Mouse (Mus musculus) hindbrain, postnatal 0 days (tissue): ENCODE results near the gene Rassf1. TPM values are rescaled to one million over a fixed set of nuclear protein-coding genes. Genes with fewer than 3 reads are reported as not detected.
"Not testable (repeated sequence)": the region's sequence is repeated elsewhere in the genome, so short reads cannot be mapped to it uniquely, and the experiment has no call there.

ENCODE experiments used
- ATAC-seq: fragments of 200-750 bp; cut with Nextera tagmentation; 2 replicates; pipeline ENCODE4 v1.8.0; 2017; ENCODE audit warnings: mild to moderate bottlenecking, moderate TSS enrichment, moderate library complexity
- DNase-seq: peaks from one replicate; pipeline ENCODE4 v3.0.0-alpha.2; 2015; ENCODE audit warnings: low spot score
- H3K27ac ChIP-seq: fragments of 300-500 bp; sonication (generic); 2 replicates; pipeline ENCODE4 v1.5.1; 2014; ENCODE audit warnings: mild to moderate bottlenecking
- H3K27me3 ChIP-seq: fragments of 300-500 bp; sonication (generic); 2 replicates; pipeline ENCODE4 v1.6.1; 2014; ENCODE audit warnings: low read length, mixed read lengths; ENCODE audit not compliant: insufficient read depth
- H3K36me3 ChIP-seq: fragments of 300-500 bp; sonication (generic); 2 replicates; pipeline ENCODE4 v1.6.1; 2014; ENCODE audit warnings: low read length, mixed read lengths; ENCODE audit not compliant: insufficient read depth
- H3K4me1 ChIP-seq: fragments of 300-500 bp; sonication (generic); 2 replicates; pipeline ENCODE4 v1.6.1; 2014; ENCODE audit warnings: antibody characterized with exemption, low read length, mixed read lengths; ENCODE audit not compliant: insufficient read depth
- H3K4me2 ChIP-seq: fragments of 300-500 bp; sonication (generic); 2 replicates; pipeline ENCODE4 v1.6.1; 2014; ENCODE audit warnings: low read depth, mild to moderate bottlenecking, low read length, moderate library complexity, mixed read lengths
- H3K4me3 ChIP-seq: fragments of 300-500 bp; sonication (generic); 2 replicates; pipeline ENCODE4 v1.5.1; 2014; ENCODE audit warnings: low read length
- H3K9ac ChIP-seq: fragments of 300-500 bp; sonication (generic); replicated peaks from 2 replicates; pipeline ENCODE4 v1.6.1; 2014; ENCODE audit warnings: mild to moderate bottlenecking, low read length, moderate library complexity, mixed read lengths
- H3K9me3 ChIP-seq: fragments of 300-500 bp; sonication (generic); 2 replicates; pipeline ENCODE4 v1.6.1; 2016; ENCODE audit warnings: low read length, mixed read lengths
- CTCF ChIP-seq: IDR thresholded peaks from 2 replicates; pipeline ENCODE4 v1.5.1; 2016; ENCODE audit warnings: antibody characterized with exemption, control low read depth, low read depth
- WGBS: fragments of 180-500 bp; shearing (Covaris S2); extraction: QIAGEN DNeasy Blood & Tissue Kit; methylation state at CpG from one replicate; pipeline ENCODE4 v1.1.7; 2014; 5-methylcytosine and 5-hydroxymethylcytosine counted together
- polyA plus RNA-seq: library from polyadenylated mRNA; unstranded; fragments of >200 nt; fragmentation: Nextera tagmentation; extraction: Ambion mirVana; gene quantifications from 2 replicates; pipeline ENCODE4 v1.2.1, GENCODE M21; 2015
- total RNA-seq: library from RNA; depleted of rRNA; stranded (reverse); fragments of >200 nt; gene quantifications from 2 replicates; pipeline ENCODE4 v1.2.3, GENCODE M21; 2014

Rassf1 gene
- total and polyA plus RNA-seq, 2 experiments from 2014 or later, result 17.6 to 30.3 TPM

DNA sequence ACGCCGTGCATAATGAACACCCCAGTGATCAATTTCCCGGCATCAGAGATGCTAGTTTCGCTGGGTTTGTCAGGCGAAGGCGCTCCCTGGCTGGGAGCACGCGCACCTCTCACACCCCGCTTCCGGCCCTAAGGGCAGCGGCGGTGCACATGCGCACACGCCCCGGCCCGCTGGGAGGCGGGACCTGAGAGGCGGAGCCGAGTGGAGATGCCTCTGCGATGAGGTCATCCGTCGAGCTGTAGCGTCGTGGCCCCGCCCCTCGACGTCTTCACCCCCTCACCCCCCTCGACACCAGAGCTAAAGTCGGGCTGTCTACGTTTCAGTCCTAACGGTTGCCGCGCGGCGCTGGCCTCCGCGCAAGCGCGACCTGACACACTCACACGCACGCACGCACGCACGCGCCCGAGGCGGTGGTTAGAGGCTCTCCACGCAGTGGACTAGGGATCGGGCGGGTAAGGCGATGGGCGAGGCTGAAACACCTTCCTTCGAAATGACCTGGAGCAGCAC lies 3.0 kb downstream of the Rassf1 start:
- TF ChIP-seq CTCF, result peak; percentile 40; the same call in 1 of the 2 replicates
- peaks cover 31% of the 10 kb centered on the region for H3K4me1 ChIP-seq
- WGBS, result 0% methylated on average over 50 of the region's 53 CpGs
- H3K27me3 ChIP-seq, result 0 out of 2 replicates have a peak, but pooled peaks cover 7% of the 10 kb centered on the region
- peak overlapping the region; percentile 64 for H3K4me3 ChIP-seq
- H3K27ac ChIP-seq, result peak overlapping the region; percentile 74
- H3K9ac ChIP-seq, result peak overlapping the region; percentile 66
- H3K36me3 ChIP-seq, result peaks cover 25% of the 10 kb centered on the region
- no peaks in the 10 kb centered on the region for H3K9me3 ChIP-seq
- peak; percentile 99 for DNase-seq
- H3K4me2 ChIP-seq, result peak overlapping the region; percentile 68
- ATAC-seq, result peak; percentile 96

DNA sequence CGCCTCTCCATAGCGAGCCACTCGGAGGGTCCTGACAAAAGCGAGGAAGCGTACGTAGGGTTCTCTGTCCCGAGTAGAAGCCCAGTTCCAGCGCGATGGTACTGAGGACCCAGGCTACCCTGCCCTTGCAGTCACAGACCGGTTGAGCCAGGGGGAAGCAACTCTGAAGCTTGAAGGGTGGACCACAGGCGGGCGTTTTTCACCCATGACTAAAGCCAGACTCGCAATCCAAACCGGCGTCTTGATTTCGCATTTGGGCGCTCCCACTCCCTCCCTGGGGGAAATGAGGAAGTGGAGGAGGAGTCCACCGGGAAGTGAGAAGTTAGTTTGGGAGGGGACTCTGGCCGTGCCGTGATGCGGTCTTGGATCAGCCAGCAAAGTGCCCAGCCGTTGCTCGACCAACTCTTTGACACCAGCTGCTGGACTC lies 3.7 kb downstream of the Rassf1 start:
- Histone ChIP-seq H3K4me1 (peaks cover 31% of the 10 kb centered on the region), H3K27ac (peak overlapping the region; percentile 74), H3K27me3 (0 out of 2 replicates have a peak, but pooled peaks cover 7% of the 10 kb centered on the region), H3K4me2 (peak overlapping the region; percentile 68), H3K4me3 (peak overlapping the region; percentile 64), H3K9me3 (no peaks in the 10 kb centered on the region), H3K36me3 (peaks cover 31% of the 10 kb centered on the region), H3K9ac (peak overlapping the region; percentile 64)
- WGBS, result under 1% methylated on average over 23 of the region's 23 CpGs
- peak; percentile 57 for DNase-seq
- no peak for ATAC-seq
- TF ChIP-seq CTCF, result peak; percentile 21; the same call in 1 of the 2 replicates

DNA sequence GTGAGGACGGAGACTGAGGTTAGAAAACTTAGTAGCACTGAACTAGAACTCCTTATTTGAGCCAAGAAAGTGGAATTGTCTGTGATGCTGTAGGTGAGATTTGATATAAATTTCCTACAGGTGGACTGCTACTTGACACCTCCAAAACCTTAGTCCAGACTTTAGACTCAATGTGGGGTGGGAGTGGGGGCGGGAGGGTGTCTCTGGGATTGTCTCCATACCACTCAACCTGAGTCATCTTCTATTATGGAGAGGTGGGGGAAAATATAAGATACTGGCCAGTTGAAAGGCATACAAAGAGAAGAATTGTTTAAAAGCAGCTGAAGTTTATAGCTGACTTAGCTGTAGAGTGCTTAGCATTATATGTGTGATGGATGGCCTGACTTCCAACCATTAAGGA lies 4.3 kb downstream of the Rassf1 start:
- no peaks in the 10 kb centered on the region for H3K9me3 ChIP-seq
- H3K4me3 ChIP-seq, result peak overlapping the region; percentile 64
- peak overlapping the region; percentile 64; the same call in 1 of the 2 replicates for H3K9ac ChIP-seq
- H3K27me3 ChIP-seq, result 0 out of 2 replicates have a peak, but pooled peaks cover 7% of the 10 kb centered on the region
- peaks cover 31% of the 10 kb centered on the region for H3K4me1 ChIP-seq
- peak overlapping the region; percentile 68 for H3K4me2 ChIP-seq
- H3K27ac ChIP-seq, result no peak overlapping the region
- H3K36me3 ChIP-seq, result peaks cover 32% of the 10 kb centered on the region
- 50% methylated on average over 2 of the region's 2 CpGs for WGBS
- no peak for DNase-seq
- no peak for ATAC-seq
- no peak for TF ChIP-seq CTCF

DNA sequence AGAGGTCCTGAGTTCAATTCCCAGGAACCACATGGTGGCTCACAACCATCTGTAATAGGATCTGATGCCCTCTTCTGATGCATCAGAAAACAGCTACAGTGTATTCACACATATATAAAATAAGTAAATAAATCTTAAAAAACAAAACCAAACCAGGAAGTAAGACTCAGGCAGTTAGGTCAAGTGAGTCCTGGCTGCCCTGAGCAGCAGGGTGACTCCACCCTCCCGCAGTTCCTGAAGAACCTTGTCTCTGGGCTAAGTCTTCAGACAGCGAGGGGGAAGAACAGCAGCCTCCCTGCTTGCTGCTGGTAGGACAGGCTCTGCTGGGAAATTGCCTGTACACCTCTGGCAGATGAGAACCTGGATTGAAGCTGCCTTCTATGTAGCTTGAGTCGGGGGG lies 5.0 kb downstream of the Rassf1 start:
- peak overlapping the region; percentile 68 for H3K4me2 ChIP-seq
- H3K27ac ChIP-seq, result no peak overlapping the region
- H3K36me3 ChIP-seq, result peaks cover 33% of the 10 kb centered on the region
- DNase-seq (no peak), ATAC-seq (no peak)
- H3K27me3 ChIP-seq, result 0 out of 2 replicates have a peak, but pooled peaks cover 5% of the 10 kb centered on the region
- no peak overlapping the region for H3K4me3 ChIP-seq
- no peaks in the 10 kb centered on the region for H3K9me3 ChIP-seq
- peaks cover 28% of the 10 kb centered on the region for H3K4me1 ChIP-seq
- 0 out of 2 replicates have a peak overlapping the region, but pooled peaks have one; percentile 2 for H3K9ac ChIP-seq
- WGBS, result 89% methylated on average over 3 of the region's 3 CpGs
- TF ChIP-seq CTCF, result no peak

DNA sequence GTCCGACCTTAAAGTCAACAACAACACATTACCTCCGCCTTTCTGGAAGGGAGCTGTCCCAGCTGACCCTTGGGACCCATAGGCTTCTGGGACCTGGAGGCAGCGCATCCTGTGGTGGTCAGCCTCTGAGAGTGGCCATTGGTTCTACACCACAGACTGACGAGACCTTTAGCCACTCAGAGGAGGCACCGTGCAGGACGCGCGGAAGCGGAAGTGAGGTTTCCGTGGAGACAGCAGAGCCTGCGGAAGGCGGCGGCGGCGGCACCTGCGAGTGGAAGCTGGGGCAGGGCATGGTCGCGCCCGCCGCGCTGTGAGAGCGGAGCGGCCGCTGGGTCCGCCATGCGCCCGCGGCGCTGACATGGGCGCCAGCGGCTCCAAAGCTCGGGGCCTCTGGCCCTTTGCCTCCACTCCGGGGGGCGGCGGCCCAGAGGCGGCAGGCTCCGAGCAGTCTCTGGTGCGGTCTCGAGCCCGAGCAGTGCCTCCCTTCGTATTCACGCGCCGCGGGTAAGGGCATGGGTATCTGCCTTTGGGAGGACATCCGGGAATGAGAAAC lies 11.8 kb downstream of the Rassf1 start, which contains the start of gene Tusc2:
TSS of gene Tusc2 (plus strand) at position 227 of the 553 bp plus-strand sequence.
- Histone ChIP-seq H3K4me2 (peak within 1 kb of the TSS; percentile 95), H3K4me3 (peak within 1 kb of the TSS; percentile 92), H3K9me3 (no peaks in the 10 kb centered on the region), H3K36me3 (peaks cover 39% of the 10 kb centered on the region), H3K27me3 (no peaks in the 10 kb centered on the region), H3K9ac (peak within 1 kb of the TSS; percentile 85), H3K4me1 (peaks cover 15% of the 10 kb centered on the region), H3K27ac (peak within 1 kb of the TSS; percentile 79)
- DNase-seq (peak; percentile 96), ATAC-seq (peak; percentile 97)
- TF ChIP-seq CTCF, result no peak
- 3% methylated on average over 42 of the region's 46 CpGs for WGBS

DNA sequence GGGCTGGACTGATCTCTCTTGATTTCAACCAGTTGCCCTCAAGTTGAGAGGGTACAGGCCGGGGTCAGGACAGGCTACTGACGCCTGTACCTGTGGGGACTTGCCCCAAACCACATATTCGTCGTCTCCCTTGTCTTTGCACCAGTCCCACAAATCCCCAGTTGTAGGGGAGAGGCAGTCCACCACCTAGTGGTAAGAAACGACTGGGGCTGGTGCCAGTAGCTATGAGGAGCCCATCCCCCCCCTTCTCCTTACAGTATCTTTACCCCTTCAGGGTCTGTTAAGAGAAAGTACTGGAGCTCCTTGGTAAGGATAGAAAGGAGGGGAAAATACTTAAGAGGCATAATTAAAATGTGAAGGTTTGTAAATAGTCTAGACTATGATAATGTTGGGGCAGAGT lies 14.2 kb downstream of the Rassf1 start:
- not testable (repeated sequence) for DNase-seq

More for the DNA sequence above, 14.2 kb downstream of the Rassf1 start:
- not testable (repeated sequence) for H3K27me3 ChIP-seq, H3K27ac ChIP-seq, ATAC-seq, H3K9me3 ChIP-seq, H3K9ac ChIP-seq, H3K4me3 ChIP-seq, H3K4me2 ChIP-seq
- 47% methylated on average over 5 of the region's 5 CpGs for whole genome bisulfite sequencing
- Histone ChIP-seq H3K4me1 (peaks cover 25% of the 10 kb centered on the region), H3K36me3 (peaks cover 19% of the 10 kb centered on the region; the same call in 1 of the 2 replicates)
